Mouse (Mus musculus): Measurements from ENCODE around the gene D5Ertd579e. TPM values are rescaled to one million over a fixed set of nuclear protein-coding genes. Genes with fewer than 3 reads are reported as not detected.

The D5Ertd579e gene
- 4.1 and 5.3 TPM in 2 replicates for polyA plus RNA-seq (2012)

GRCm38 (mm10) chr5:36695461-36696231, at the start of gene D5Ertd579e:
D5Ertd579e (minus strand) TSS chr5:36696024.
- no peak for TF ChIP-seq GATA1 (IDR thresholded peaks at IDR 0.05; ENCODE audit: low read length)

GRCm38 (mm10) chr5:36742126-36742848, 46.5 kb upstream of the D5Ertd579e start:
- no peak for TF ChIP-seq GATA1 (IDR thresholded peaks at IDR 0.05; ENCODE audit: low read length)

- no peak for TF ChIP-seq GATA1 (IDR thresholded peaks at IDR 0.05; ENCODE audit: low read length)
Observed at GRCm38 (mm10) chr5:36739829-36740228, 44.0 kb upstream of the D5Ertd579e start.

- TF ChIP-seq GATA1 (IDR thresholded peaks at IDR 0.05; ENCODE audit: low read length), result no peak
Observed at GRCm38 (mm10) chr5:36738799-36739615, 43.2 kb upstream of the D5Ertd579e start.

GRCm38 (mm10) chr5:36737765-36738164, 41.9 kb upstream of the D5Ertd579e start:
- TF ChIP-seq GATA1 (IDR thresholded peaks at IDR 0.05; ENCODE audit: low read length), result no peak

- TF ChIP-seq GATA1 (IDR thresholded peaks at IDR 0.05; ENCODE audit: low read length), result peak; percentile 72
Observed at GRCm38 (mm10) chr5:36736009-36736408, 40.2 kb upstream of the D5Ertd579e start.

- no peak for TF ChIP-seq GATA1 (IDR thresholded peaks at IDR 0.05; ENCODE audit: low read length)
Observed at GRCm38 (mm10) chr5:36735106-36735505, 39.3 kb upstream of the D5Ertd579e start.

- no peak for TF ChIP-seq GATA1 (IDR thresholded peaks at IDR 0.05; ENCODE audit: low read length)
Observed at GRCm38 (mm10) chr5:36733405-36733804, 37.6 kb upstream of the D5Ertd579e start.

- TF ChIP-seq GATA1 (IDR thresholded peaks at IDR 0.05; ENCODE audit: low read length), result no peak
Observed at GRCm38 (mm10) chr5:36731901-36732652, 36.3 kb upstream of the D5Ertd579e start.

- TF ChIP-seq GATA1 (IDR thresholded peaks at IDR 0.05; ENCODE audit: low read length), result no peak
Observed at GRCm38 (mm10) chr5:36730689-36731088, 34.9 kb upstream of the D5Ertd579e start.

- TF ChIP-seq GATA1 (IDR thresholded peaks at IDR 0.05; ENCODE audit: low read length), result no peak
Observed at GRCm38 (mm10) chr5:36729923-36730322, 34.1 kb upstream of the D5Ertd579e start.

GRCm38 (mm10) chr5:36729086-36729473, 33.3 kb upstream of the D5Ertd579e start:
- no peak for TF ChIP-seq GATA1 (IDR thresholded peaks at IDR 0.05; ENCODE audit: low read length)

GRCm38 (mm10) chr5:36728403-36729085, 32.7 kb upstream of the D5Ertd579e start:
- TF ChIP-seq GATA1 (IDR thresholded peaks at IDR 0.05; ENCODE audit: low read length), result no peak

GRCm38 (mm10) chr5:36727776-36728175, 32.0 kb upstream of the D5Ertd579e start:
- TF ChIP-seq GATA1 (IDR thresholded peaks at IDR 0.05; ENCODE audit: low read length), result no peak

- no peak for TF ChIP-seq GATA1 (IDR thresholded peaks at IDR 0.05; ENCODE audit: low read length)
Observed at GRCm38 (mm10) chr5:36727136-36727535, 31.3 kb upstream of the D5Ertd579e start.
